Mouse (Mus musculus) cerebellum, adult 18-20 months (tissue): ENCODE results near the gene Cep72.
"Not testable (repeated sequence)": the region's sequence is repeated elsewhere in the genome, so short reads cannot be mapped to it uniquely, and the experiment has no call there.

Experiments
- DNase-seq, 2 experiments: peaks; one replicate each; pipeline ENCODE4 v3.0.0; 2021

Gene Cep72

DNA sequence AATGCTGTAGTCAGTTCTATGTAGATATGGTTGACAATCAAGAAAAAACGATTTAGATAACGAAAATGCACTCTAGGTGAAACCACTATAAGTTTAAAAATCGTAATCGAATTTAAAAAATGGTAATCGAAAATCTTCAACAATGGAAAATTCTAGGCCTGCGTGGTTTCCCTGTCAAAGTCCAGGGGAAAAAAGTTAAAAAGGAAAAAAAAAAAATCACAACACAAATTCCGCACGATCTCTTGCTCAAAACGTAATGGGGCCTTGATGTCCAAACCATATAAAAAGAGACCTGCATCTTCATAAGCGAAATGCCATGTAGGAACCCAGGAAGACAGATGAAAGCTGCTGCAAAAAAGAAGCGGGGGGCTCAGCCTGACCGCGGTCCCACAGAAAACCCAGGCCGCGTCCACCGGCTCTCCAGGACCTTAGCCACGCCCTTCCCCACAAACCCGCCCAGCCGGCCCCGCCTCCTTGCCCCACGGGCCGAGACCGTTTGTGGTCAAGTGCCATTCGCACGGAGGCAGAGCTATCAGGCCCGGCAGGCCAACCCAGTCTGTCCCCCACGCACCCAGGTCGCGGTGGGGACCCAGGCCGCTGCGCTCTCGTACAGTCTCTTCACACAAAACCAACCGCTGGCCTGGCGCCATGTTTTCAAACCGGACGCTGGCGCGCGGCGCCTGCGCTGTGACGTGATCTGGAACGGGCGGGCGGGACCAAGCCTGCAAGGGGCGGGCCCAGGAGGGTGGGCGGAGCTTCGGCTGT, at the start of gene Cep72:
Cep72 (minus strand) TSS at position 687 of the 765 bp plus-strand sequence.
- peak; percentile 79 to 89 for DNase-seq

DNA sequence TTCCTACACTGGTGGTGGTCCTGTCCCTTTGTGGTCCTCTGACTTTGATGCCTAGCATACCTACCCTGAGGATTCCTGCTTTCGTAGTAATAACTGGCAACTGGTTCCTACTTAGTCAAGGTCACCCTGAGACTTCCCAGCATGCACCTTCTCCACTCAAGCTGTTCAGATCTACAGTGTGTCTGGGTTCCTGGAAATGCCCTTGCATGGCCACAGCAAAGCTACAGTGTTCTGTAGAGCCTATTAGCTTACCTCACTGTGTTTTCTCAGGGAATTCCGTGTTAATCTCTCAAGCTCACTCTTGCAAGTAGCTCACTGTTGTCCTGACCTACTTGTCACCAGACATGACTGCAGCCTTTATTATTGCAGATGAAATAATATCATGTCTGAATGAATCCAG, 45.3 kb upstream of the Cep72 start:
- DNase-seq, result no peak

- DNase-seq, result no peak
These were observed 42.3 kb upstream of the Cep72 start for GRCm38 (mm10) chr13:74104417-74104816.

- DNase-seq, result peak; percentile 47 to 48
These were observed 40.9 kb upstream of the Cep72 start for GRCm38 (mm10) chr13:74102831-74103582.

DNA sequence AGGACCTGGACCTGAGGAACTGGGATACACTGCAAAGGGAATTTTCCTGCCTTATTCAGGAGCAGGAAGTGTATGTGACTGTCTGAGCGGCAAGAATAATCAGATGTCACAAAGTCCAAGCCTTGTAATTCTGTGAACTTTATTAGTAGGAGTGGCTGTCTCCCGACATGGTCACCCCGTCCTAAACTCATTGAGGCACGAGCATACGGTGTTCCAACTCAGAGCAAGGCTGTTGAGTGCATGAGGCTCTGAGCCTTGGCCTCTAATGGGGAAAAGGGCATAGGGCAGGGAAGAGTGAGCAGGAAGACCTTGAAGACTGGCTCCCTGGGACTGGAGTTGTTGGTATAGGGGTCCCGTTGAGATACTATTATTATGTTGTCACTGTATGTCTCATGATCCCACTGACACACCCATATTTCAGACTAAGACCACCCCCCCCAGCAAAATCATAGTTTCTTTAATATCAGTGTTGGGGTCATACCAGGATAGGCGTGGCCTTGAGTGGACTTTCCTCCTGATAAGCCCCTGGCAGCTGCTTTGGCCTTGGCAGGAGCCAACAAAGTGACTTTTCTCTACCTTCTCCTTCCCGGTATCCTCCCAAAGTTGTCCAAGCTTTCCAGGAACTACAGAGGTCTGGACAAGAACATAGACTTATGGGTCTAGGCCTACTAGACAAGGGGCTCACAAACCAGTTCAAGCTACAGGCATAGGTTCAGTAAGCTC, 40.2 kb upstream of the Cep72 start:
- DNase-seq, result no peak

DNA sequence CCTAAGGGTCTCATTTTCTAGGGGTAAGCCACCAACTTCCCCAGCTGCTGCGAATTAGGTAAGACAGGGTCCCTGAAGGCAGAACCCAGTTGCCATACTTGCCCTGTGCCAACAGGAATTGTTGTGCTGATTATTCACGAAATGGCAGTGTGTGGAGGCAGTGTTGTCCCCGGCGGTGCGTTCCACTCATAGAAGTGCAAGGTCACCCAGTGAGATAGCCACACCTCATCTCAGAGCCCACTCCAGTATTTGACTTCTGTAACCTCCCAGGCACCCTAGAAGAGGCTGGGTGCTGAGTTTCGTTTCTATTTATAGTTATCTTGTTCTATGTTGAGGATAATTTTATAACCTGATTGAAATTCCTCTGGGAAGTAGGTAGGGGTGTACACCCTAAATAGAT, 36.8 kb upstream of the Cep72 start:
- no peak for DNase-seq

DNA sequence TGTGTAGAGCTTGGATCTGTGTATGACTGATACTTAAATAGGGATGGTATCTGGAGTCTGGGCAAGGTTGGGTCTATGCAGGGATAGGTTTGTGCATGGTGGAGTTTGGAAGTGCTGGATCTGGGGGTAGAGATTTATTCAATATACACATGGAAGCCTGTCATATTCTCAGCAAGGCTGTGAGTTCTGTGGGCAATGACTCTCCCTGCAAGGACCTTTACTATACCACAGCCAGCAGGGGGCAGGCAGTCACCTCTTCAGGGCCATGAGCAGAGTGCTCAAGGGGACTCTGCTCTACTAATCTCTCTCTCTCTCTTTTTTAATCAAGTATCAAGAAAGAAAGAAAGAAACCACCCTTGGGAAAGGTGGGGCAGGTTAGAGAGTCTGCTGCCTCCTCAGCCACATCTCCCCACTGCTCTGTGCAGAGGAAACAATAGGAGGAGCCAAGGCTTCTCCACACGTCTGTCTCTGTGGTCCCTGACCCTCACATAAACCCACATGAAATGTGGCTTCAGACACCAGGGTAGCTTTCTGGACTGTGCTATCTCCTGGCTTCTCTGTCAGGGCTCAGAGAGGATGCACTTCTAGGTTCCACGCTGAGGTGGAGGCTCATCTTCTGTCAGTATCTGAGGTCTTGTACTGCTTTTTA, 34.7 kb upstream of the Cep72 start:
- DNase-seq, result peak; percentile 40

DNA sequence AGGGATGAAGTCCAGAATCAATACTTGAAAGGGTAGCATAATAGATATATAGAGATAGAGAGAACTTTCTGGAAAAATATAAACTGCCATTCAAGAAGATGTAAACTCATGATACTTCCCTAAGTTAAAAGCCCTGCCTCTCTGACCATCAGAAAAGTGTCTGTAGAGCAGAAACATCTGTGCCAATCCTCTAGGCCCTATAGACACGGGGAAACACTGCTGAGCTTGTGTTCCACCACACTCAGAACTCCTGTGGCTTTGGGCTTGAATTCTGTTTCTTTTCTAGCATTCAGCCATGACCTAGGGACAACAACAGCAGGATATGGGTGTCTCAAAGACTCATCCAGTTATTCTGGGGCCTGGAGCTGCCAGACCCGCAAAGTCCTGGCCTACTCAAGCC, 33.8 kb upstream of the Cep72 start:
- DNase-seq, result no peak

- DNase-seq, result no peak
These were observed 28.2 kb upstream of the Cep72 start for GRCm38 (mm10) chr13:74090265-74090664.

GRCm38 (mm10) chr13:74073369-74073768, 11.3 kb upstream of the Cep72 start:
- no peak for DNase-seq

- DNase-seq, result no peak
These were observed 9.6 kb upstream of the Cep72 start for GRCm38 (mm10) chr13:74071714-74072113.

DNA sequence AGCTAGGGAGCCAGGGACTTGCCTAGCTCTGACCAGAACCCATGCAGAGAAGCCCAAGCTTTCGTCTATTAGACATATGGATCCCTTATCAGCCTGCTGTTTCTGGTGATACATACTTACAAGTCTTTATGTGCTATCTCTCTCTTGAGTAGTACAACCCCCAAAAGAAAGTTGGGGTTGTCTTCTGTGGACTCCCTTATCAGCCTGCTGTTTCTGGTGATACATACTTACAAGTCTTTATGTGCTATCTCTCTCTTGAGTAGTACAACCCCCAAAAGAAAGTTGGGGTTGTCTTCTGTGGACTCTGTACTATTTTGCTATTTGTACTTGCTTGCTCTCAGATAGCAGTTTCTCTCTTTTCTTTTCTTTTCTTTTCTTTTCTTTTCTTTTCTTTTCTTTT, 9.1 kb upstream of the Cep72 start:
- DNase-seq, result not testable (repeated sequence)

DNA sequence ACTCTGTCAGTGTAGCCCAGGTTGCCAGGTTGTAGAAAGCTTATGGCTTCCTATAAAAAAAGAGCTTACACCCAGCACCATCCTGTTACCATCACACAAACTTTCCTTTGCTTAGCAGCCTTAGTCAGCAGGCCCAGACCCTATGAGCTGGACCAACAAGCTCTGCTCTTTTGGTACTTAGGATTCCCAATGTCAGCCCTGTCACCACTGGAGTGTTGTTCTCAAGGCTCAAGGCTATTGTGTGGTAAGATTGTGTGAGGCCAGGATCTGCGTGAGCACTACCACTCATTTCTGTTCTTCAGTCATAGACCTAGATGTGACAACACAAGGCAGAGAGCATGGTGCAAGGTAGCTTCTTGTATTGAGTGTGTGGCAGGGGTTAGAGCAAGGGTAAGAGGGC, 4.5 kb upstream of the Cep72 start:
- DNase-seq, result no peak

DNA sequence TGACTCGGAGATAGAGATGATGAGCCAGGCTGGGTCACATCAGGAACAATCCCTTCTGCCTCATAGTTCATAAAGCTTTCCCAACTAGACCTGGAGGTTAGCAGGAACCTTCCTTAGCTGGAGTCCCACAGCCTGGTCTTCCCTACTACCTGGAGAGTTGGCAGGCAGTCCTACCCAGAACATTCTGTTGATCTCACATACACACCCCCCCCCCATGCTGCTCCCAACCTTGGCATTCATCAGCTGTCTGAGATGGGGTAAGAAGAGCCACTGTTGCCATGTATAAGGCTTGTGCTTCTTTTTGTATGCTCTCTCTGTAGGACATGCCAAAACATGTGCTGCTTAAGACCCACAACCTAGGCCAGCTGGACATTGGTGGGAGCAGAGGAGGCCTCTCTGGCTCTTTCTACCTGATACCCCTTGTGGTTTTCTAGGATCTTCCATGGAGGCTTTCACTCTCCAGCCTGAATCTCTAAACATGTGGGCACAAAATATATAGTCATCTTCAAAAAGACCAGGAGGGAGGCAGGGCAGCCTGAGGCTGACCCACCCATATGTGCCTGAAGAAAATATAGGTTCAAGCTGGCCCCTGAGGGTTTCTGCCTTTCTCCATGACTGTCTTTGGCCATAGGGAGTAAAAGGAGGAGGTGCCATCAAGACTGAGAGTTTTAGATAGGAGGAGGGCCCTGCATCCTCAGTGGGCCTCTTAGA, 1.4 kb upstream of the Cep72 start:
- DNase-seq, result no peak

- no peak for DNase-seq
These were observed 454 bp upstream of the Cep72 start for GRCm38 (mm10) chr13:74062378-74063128.

GRCm38 (mm10) chr13:74058081-74058480, 4.0 kb downstream of the Cep72 start:
- no peak for DNase-seq

DNA sequence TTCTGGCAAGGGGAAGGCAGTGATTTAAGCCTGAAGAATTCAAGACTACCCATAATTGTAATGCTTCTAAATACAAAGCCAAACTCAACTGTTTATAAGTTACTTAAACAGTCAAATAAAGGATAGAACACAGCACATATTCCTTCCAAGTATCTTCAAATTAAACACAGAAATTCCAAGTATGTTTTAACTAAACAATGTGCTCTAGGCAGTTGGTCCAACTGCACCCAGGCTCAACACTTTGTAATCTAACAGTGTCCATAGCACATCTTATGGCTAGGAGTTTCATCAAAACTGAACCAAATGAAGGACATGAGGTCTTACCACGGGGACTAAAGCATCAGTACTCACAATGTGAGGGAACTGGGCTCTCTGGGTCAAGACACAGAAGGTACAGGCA, 5.9 kb downstream of the Cep72 start:
- DNase-seq, result no peak

DNA sequence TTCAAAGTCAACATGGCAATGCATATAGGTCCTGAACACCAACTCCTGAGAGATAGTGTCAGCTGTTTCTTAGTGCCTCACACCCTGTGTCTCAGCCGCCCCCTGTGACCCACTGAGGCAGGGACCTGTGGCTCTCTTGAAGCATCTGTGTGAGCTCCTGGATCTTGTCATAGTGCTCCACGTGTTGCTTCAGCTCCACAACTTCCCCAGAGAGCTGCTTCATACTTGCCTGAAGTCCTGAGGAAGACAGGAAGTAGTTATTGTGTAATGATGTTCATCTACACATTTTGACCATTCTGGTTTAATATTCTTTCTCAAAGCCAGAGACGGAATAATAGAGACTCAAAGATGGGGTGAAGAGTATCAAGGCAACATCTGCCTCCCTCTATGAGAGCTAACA, 22.2 kb downstream of the Cep72 start:
- DNase-seq, result no peak

DNA sequence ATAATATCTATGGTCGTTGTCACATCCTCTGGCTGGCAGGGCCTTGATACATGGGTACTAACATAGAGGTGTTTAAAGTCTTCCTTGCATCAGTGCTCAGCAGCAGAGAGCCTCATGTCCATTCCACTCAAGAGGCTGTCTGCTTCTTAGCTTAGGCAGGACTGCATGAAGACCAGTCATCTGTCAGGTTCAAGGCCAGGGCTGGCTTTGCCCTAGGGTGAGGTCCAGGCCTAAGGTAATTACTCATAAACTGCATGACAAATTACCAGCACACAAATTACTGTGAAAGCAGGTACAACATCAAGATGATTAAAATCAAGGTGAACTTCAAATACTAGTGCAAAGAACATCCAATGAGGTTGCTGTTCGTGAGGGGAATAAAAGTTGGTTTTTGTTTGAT, 26.3 kb downstream of the Cep72 start:
- DNase-seq, result no peak

DNA sequence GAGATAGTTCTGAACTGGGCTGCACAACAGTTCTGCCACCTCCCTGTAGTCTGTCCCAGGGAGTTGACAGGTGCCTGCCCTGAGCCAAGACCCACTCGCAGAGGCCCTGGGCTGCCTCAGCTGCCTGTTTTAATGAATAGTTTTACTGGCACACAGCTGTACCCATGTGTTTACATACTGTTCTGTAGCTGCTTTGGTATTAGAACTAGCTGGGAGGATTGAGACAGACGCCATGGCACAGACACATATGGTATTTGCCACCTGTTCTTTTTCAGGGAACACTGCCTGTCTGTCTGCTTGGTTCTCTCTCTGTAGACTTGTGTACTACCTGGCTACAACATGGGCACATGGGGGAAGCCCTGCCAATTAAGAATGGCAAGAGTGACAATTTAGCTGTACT, 27.3 kb downstream of the Cep72 start:
- DNase-seq, result no peak

DNA sequence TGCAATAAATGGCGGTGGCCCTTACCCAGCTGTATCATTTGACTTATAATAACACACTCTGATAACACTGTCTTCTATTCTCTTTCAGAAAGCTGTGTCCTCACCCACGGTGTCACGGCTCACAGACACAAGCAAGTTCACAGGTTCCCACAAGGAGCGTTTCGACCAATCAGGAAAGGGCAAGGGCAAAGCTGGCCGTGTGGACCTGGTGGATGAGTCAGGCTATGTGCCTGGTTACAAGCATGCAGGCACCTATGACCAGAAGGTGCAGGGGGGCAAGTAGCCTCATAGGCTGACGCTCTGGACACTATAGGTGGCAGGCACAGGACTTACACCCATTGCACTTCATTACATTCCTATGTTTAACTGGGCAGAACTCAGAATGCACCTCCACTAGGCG, 31.0 kb downstream of the Cep72 start:
- no peak for DNase-seq

DNA sequence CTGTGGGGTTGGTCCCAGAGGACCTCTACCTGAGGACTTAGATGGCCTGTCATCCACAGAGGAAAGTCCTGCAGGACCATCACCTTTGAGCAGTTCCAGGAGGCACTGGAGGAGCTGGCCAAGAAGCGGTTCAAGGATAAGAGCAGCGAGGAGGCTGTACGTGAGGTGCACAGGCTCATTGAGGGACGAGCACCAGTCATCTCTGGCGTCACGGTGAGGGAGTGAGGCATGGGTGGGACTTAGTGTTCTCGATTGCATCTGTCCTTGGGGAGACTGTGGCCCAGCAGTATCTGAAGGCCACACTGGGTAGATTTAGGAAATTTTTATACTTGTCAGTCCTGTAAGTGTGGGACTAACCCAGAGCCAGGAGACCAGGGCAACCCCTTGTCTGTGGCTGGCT, 31.4 kb downstream of the Cep72 start:
- DNase-seq, result no peak
